Mouse (Mus musculus): ENCODE measurements around the gene Cpeb4. TPM values are rescaled to one million over a fixed set of nuclear protein-coding genes. Genes with fewer than 3 reads are reported as not detected.

Gene Cpeb4
- polyA plus RNA-seq, 1 experiment from 2014 or later: 3.5 TPM

DNA sequence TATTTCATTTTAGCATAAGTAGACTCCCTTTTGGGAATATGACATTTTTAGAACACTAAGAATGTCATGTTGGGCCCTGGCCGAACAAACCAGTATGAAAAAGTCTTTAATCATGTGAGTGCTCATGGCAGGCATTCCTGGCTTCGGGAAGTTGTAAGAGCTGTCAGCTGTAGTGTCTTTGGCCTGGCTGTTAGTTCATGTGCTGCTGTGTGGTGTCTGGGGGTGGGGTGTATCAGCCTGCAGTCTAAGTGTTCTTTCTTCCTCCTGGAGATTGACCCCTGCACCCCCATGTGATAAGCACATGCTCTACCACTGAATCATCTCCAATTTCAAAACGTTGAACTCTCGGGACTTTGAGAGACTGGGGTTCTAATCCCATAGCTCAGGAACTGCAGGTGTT, 63.6 kb downstream of the Cpeb4 start:
- 70% methylated on average over 4 of the region's 4 CpGs for WGBS
- Histone ChIP-seq H3K27me3 (ENCODE audit: low read depth, poor library complexity, severe bottlenecking) (no peaks in the 10 kb centered on the region), H3K4me1 (peaks cover 2% of the 10 kb centered on the region), H3K9me3 (replicated peaks) (no peaks in the 10 kb centered on the region), H3K27ac (replicated peaks) (no peak overlapping the region), H3K4me3 (no peak overlapping the region), H3K36me3 (peaks cover 13% of the 10 kb centered on the region)
- DNase-seq (ENCODE audit: low spot score): no peak

DNA sequence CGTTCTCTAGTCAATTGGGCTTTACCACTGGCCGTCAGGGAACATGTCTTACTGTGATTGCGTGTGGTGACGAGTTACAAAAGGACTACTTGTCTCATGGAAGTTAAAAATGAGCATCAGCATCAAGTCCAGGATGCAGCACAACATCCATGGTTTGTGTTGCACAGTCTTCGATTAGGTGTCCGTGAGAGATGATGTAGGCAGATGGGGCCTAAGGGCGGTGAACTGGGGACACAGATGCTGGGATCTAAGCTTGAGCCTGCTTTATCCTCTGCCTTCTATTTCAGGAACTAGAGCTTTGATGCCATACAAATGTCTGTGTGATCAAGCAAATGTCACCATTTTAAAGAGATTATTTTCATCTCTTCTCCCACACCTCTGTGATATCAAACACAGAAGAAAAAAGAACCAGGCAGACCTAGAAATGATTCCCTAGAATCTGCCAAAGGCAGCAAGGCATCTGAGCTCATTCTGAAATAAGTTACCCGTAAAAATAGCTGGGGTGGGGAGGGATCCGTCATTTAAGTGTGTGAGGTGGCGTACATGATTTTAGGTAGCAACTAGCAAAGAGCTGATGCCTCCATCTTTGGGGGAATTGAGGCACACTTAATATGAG, 65.0 kb downstream of the Cpeb4 start:
- Histone ChIP-seq H3K4me1 (peaks cover 16% of the 10 kb centered on the region), H3K27ac (replicated peaks) (no peak overlapping the region), H3K4me3 (no peak overlapping the region), H3K27me3 (ENCODE audit: low read depth, poor library complexity, severe bottlenecking) (no peaks in the 10 kb centered on the region), H3K9me3 (replicated peaks) (no peaks in the 10 kb centered on the region), H3K36me3 (0 out of 2 replicates have a peak, but pooled peaks cover 1% of the 10 kb centered on the region)
- 93% methylated on average over 10 of the region's 10 CpGs for WGBS
- no peak for DNase-seq (ENCODE audit: low spot score)

DNA sequence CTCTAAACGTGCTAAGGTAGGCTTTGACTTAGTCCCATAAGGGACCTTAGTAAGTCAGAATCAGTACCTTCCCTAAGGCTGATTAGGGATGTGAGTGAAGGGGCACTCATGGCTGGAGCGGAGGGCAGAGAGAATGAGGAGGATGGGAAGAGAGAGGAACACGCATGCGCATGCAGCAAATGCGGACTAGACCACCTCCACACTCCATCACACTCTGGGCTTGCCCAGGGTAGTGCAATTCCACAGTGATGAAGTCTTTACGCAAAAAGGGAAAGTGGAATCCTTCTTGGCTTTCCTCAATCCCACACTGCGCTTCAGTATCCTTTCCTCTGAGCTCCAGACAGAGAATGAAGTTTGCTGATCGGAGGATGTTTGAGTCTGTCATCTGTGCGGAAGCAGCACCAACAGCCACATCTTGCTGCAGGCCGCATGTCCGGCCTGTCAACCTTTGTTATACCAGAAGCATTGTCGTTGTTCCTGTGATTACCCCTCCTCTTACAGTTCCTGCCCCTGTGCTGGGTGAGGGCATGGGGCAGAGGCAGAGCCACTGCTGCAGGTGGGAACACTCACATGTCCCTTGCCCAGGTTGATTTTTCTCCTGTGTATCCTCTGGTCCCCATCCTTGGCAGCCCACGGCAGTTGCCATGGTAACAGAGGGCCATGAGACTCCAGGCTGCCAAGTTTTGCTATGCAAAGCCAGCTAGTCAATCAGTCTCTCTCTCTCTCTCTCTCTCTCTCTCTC, 69.1 kb downstream of the Cpeb4 start:
- peaks cover 16% of the 10 kb centered on the region for H3K4me1 ChIP-seq
- no peaks in the 10 kb centered on the region for H3K9me3 ChIP-seq (replicated peaks)
- no peak for DNase-seq (ENCODE audit: low spot score)
- H3K27me3 ChIP-seq (ENCODE audit: low read depth, poor library complexity, severe bottlenecking): no peaks in the 10 kb centered on the region
- H3K4me3 ChIP-seq: no peak overlapping the region
- H3K36me3 ChIP-seq: no peaks in the 10 kb centered on the region
- H3K27ac ChIP-seq (replicated peaks): peak overlapping the region; percentile 64
- WGBS: 79% methylated on average over 13 of the region's 13 CpGs

DNA sequence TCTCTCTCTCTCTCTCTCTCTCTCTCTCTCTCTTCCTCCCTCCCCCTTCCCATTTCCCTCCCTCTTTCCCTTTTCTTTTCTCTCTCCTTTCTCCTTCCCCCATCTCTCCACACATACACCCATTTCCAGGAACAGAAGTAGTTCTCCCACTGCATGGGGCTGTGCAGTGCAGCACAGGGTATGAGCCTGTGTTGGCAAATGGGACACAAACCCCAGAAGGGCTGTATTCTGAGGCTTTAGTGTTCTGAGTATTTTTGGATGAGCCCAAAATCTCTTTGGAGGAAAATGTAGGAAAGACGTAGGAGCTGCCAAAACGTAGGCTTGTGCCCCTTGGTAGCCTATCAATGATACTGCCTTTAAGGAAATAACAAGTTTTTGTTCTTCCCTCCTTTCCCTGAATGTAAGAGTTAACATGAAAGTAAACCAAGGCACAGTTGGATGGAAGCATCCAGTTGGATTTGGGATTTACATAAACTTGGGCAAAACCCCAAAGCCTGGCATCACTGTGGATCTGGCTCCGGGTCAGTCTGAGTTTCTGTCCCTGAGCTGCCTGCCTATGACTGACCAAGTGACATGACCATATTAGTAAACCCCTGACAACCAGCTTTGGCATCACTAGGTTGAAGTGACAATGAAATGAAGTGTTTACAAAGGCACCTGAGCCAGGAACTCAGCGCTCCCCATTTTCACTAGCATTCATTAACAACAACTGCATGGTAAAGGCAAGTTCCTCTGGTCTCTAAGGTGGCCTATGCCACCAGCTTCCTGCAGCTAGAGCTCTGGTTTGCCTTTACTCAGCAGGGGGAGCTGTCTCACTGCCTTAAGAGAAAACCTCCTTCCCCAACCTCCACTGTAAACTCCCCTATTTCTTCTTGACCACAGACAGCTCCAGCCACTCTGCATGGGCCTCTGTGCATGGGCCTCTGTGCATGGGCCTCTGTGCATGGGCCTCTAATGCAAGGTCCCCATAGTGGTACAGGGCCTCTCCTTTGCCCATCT, 69.9 kb downstream of the Cpeb4 start:
- no peaks in the 10 kb centered on the region for H3K36me3 ChIP-seq
- 79% methylated on average over 4 of the region's 4 CpGs for WGBS
- no peaks in the 10 kb centered on the region for H3K9me3 ChIP-seq (replicated peaks)
- peak overlapping the region; percentile 64; the same call in 1 of the 2 replicates for H3K27ac ChIP-seq (replicated peaks)
- no peak overlapping the region for H3K4me3 ChIP-seq
- H3K27me3 ChIP-seq (ENCODE audit: low read depth, poor library complexity, severe bottlenecking): no peaks in the 10 kb centered on the region
- no peak for DNase-seq (ENCODE audit: low spot score)
- H3K4me1 ChIP-seq: peaks cover 16% of the 10 kb centered on the region

DNA sequence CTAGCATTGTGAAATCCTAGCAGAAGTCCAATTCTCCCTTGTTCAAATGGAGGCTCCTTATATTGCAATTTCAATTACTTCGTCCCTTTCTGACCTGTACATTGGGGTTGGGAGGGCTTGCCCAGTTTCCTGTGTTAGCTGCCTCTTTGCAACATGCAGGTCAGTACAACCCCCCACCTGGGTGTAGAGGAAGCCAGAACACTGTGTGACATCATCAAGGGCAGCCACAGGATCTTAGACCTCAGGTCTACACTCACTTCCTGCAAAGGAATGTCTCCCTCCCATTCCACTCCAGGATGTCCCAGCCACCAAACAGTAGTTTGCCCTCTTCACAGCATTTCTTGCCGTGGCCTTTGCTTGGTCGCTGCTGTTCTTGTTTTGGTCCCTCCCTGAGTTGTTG, 73.5 kb downstream of the Cpeb4 start:
- Histone ChIP-seq H3K36me3 (no peaks in the 10 kb centered on the region), H3K27me3 (ENCODE audit: low read depth, poor library complexity, severe bottlenecking) (peaks cover 8% of the 10 kb centered on the region), H3K9me3 (replicated peaks) (no peaks in the 10 kb centered on the region), H3K4me3 (no peak overlapping the region), H3K27ac (replicated peaks) (no peak overlapping the region), H3K4me1 (peaks cover 34% of the 10 kb centered on the region)
- DNase-seq (ENCODE audit: low spot score): no peak
- 82% methylated on average over 3 of the region's 3 CpGs for WGBS

DNA sequence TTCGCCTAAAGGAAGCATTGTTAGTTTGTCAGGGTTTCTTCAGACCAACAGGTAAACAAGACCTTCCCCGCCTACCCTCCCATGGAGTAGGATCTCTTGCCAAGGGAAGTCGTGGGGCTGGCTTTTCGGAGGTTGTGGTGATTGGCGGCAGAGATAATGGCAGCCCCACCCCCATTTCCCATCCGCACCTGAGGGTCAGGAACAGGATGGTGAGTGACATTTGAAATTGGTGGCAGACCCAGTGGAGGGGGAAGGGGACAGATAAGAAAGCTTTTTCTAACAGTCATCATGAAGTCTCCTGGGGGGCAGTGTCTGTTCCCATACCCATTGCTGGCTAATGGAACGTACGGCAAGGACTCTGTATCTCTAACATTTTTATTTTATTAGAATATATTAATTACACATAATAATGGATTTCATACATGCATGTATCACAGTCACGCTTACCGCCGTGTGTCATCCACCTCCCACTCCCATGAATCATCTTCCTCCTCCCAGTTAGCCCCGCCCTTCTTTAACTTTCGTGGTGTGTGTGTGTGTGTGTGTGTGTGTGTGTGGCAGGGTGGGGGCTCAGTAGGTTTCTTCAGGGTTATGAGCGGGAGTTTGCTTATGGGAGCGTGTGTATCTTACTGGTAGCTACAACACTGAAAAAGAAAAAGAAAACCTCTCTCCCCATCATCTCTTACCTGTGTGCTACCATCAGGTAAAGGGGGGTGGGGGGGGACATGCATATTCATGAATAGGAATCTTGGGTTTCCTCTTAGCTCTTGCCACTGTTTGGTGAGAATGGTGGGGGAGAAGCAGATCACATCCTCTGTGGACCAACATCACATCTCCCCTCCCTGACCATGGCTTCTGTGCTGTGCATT, 76.7 kb downstream of the Cpeb4 start:
- H3K9me3 ChIP-seq (replicated peaks): no peaks in the 10 kb centered on the region
- no peak for DNase-seq (ENCODE audit: low spot score)
- peaks cover 19% of the 10 kb centered on the region for H3K4me1 ChIP-seq
- no peaks in the 10 kb centered on the region for H3K36me3 ChIP-seq
- H3K27me3 ChIP-seq (ENCODE audit: low read depth, poor library complexity, severe bottlenecking): peaks cover 16% of the 10 kb centered on the region
- WGBS: 23% methylated on average over 15 of the region's 15 CpGs
- H3K27ac ChIP-seq (replicated peaks): peak overlapping the region; percentile 81
- peak overlapping the region; percentile 53 for H3K4me3 ChIP-seq

DNA sequence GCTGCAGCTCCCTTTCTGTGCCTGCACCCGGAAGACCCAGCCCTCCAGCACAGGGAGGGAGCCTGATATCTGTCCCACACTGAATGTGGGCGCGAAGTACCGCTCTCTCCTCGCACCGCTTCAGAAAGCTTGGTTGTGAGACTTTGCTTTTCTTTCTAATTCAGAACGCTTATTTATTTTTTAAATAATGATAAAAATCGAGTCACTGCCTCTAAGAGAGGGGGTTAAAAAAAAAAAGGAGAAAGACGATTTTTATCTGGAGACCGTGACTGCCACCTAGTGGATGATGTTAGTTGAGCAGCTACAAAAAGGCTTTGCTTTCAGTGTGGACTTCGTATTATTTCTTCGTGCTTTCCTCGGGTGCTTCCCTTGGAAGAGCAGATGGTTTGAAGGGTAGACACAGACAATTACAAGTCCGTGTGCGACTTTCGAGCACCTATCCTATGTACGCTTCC, 77.3 kb downstream of the Cpeb4 start:
- peak; percentile 63 for DNase-seq (ENCODE audit: low spot score)
- Histone ChIP-seq H3K36me3 (no peaks in the 10 kb centered on the region), H3K9me3 (replicated peaks) (no peaks in the 10 kb centered on the region), H3K27me3 (ENCODE audit: low read depth, poor library complexity, severe bottlenecking) (peaks cover 16% of the 10 kb centered on the region), H3K4me1 (peaks cover 19% of the 10 kb centered on the region), H3K4me3 (peak overlapping the region; percentile 53), H3K27ac (replicated peaks) (peak overlapping the region; percentile 81)
- 3% methylated on average over 17 of the region's 17 CpGs for WGBS

DNA sequence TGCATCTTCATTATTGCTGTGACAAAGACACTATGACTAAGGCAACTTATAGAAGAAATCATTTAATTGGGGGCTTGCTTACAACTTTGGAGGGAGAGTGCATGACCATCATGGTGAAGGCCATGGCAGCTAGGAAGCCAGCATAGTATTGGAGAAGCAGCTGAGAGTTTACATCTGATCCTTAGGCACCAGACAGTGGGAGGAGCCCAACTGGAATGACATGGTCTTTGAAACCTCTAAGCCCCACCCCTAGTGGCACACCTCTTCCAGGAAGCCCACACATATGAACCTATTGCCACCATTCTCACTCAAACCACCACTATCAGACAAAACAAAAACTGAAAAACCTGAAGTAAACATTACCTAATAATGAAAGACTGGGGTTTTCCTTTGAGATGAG, 88.1 kb downstream of the Cpeb4 start:
- DNase-seq (ENCODE audit: low spot score): no peak
- Histone ChIP-seq H3K27me3 (ENCODE audit: low read depth, poor library complexity, severe bottlenecking) (no peaks in the 10 kb centered on the region), H3K4me3 (no peak overlapping the region), H3K4me1 (no peaks in the 10 kb centered on the region), H3K36me3 (no peaks in the 10 kb centered on the region), H3K9me3 (replicated peaks) (no peaks in the 10 kb centered on the region), H3K27ac (replicated peaks) (no peak overlapping the region)

DNA sequence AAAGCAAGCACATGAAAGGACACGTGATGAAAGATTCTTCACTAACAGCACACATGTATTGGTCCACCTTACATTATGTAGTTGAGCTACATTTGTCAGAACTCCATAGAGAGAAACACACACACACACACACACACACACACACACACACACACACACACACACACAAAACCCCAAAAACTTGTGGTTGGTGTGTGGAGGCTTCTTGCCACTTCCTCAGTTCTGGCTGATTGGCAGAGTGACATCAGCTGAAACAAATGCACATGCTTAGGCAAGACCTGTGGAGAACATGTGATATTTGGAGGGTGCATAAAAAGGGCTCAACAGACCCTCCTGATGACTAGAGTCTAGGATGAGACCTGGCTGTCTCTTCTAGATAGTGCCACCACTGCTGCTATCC, 92.0 kb downstream of the Cpeb4 start:
- H3K9me3 ChIP-seq (replicated peaks): no peaks in the 10 kb centered on the region; the same call in 1 of the 2 replicates
- no peak overlapping the region for H3K4me3 ChIP-seq
- H3K36me3 ChIP-seq: no peaks in the 10 kb centered on the region
- peaks cover 8% of the 10 kb centered on the region for H3K4me1 ChIP-seq
- H3K27ac ChIP-seq (replicated peaks): no peak overlapping the region
- H3K27me3 ChIP-seq (ENCODE audit: low read depth, poor library complexity, severe bottlenecking): no peaks in the 10 kb centered on the region
- no peak for DNase-seq (ENCODE audit: low spot score)
- 90% methylated on average over 1 of the region's 1 CpGs for WGBS

DNA sequence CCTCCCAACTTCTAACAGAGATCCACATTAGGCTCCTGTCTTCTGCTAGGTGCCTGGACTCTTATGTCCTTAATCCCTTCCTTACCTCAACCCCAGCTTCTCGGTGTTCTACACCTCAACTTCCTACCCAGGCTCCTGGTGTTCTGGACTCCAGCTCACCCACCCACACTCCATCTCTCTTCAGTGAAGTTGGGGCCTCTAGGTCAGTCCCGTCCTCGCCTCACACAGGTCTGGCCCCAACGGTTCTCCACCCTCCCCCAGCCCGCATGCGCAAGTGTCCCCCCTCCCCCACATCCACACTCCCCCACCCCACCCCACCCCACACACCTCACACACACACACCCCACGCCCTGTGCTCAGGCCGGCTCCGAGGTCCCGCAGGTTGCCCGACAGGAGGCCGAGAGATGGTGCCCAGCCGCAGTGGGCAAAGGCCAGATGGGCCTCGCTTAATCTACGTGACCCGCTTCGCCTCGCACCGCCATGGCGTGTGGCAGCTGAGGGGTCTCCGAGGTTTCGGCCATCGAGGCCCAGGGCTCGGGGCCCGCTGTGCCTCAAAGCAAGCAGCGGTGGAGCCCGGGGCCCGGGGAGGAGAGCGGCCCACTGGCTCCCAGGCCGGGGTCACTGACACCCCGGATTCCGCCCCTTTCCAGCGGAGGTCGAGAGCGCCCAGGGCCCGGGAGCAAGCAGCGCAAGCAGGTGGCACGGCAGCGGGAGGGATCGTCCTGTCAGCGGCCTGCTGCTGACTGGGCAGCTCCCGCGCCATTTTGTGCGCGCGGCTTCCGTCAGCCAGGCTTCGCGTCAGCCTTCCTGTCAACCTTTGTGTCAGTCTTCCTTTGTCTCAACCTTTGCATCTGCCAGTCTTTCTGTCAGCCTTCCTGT, 93.5 kb downstream of the Cpeb4 start, which contains the start of gene 4930524B15Rik:
Gene 4930524B15Rik (plus strand): TSS at position 337 of the 879 bp plus-strand sequence.
- H3K4me1 ChIP-seq: peaks cover 8% of the 10 kb centered on the region
- H3K36me3 ChIP-seq: no peaks in the 10 kb centered on the region
- H3K9me3 ChIP-seq (replicated peaks): no peaks in the 10 kb centered on the region; the same call in 1 of the 2 replicates
- H3K27me3 ChIP-seq (ENCODE audit: low read depth, poor library complexity, severe bottlenecking): no peaks in the 10 kb centered on the region
- WGBS: 43% methylated on average over 49 of the region's 49 CpGs
- peak within 1 kb of the TSS; percentile 49 for H3K4me3 ChIP-seq
- peak within 1 kb of the TSS; percentile 84 for H3K27ac ChIP-seq (replicated peaks)
- peak; percentile 52 for DNase-seq (ENCODE audit: low spot score)

DNA sequence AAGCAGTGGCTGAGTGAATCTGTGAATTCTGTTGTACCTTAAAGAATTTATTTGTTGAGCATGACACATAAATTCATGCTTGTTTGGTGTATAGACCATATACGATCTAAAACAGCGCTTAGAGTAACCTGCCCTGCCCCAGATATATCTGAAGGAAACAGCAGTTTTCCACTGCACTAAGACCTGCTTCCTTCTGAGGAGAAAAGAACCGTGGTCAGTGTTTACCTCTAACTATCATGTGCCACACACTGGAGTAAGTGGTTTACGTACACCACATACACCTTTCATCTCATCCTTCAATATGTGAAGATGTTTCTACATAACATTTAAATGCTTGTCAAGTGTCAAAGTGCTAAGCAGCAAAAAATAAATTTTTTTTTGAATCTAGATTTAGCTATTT, 102.1 kb downstream of the Cpeb4 start:
- WGBS: 89% methylated on average over 4 of the region's 4 CpGs

More for the DNA sequence above, 102.1 kb downstream of the Cpeb4 start:
- DNase-seq (ENCODE audit: low spot score): no peak
- Histone ChIP-seq H3K4me1 (no peaks in the 10 kb centered on the region), H3K27ac (replicated peaks) (no peak overlapping the region), H3K36me3 (no peaks in the 10 kb centered on the region), H3K4me3 (no peak overlapping the region), H3K9me3 (replicated peaks) (peaks cover under 1% of the 10 kb centered on the region; the same call in 1 of the 2 replicates), H3K27me3 (ENCODE audit: low read depth, poor library complexity, severe bottlenecking) (no peaks in the 10 kb centered on the region)

Data from midbrain, embryonic 10.5 days (tissue).